Mouse (Mus musculus): ENCODE results near the gene Cbr3.

- TF ChIP-seq POLR2A (IDR thresholded peaks at IDR 0.05; ENCODE audit: borderline replicate concordance, control insufficient read depth, low read depth, low read length) (no peak), CTCF (IDR thresholded peaks at IDR 0.05; ENCODE audit: control insufficient read depth, insufficient read depth, low read length) (no peak)
Observed at GRCm38 (mm10) chr16:93739251-93739650, 56.2 kb downstream of the Cbr3 start.
